Mouse (Mus musculus) embryo, embryonic 9.5 days (tissue): ENCODE results near the gene Astn2.

Source experiments
- DNase-seq: peaks from one replicate; pipeline ENCODE4 v3.0.0-alpha.2; 2017; ENCODE audit errors: extremely low spot score

The Astn2 gene

GRCm38 (mm10) chr4:66310315-66311020 is 93.9 kb downstream of the Astn2 start:
- no peak for DNase-seq

GRCm38 (mm10) chr4:66306377-66306776 is 98.0 kb downstream of the Astn2 start:
- DNase-seq: no peak

- DNase-seq: no peak
These were observed 101.6 kb downstream of the Astn2 start for GRCm38 (mm10) chr4:66302686-66303310.

GRCm38 (mm10) chr4:66285034-66285433 is 119.4 kb downstream of the Astn2 start:
- DNase-seq: no peak

GRCm38 (mm10) chr4:66276096-66276495 is 128.3 kb downstream of the Astn2 start:
- DNase-seq: no peak

GRCm38 (mm10) chr4:66271550-66272117 is 132.8 kb downstream of the Astn2 start:
- no peak for DNase-seq

- DNase-seq: no peak
These were observed 140.4 kb downstream of the Astn2 start for GRCm38 (mm10) chr4:66264031-66264430.

- DNase-seq: no peak
These were observed 143.1 kb downstream of the Astn2 start for GRCm38 (mm10) chr4:66261276-66261675.

GRCm38 (mm10) chr4:66258905-66259304 is 145.5 kb downstream of the Astn2 start:
- DNase-seq: no peak

- no peak for DNase-seq
These were observed 149.5 kb downstream of the Astn2 start for GRCm38 (mm10) chr4:66254695-66255492.

GRCm38 (mm10) chr4:66248521-66248920 is 155.9 kb downstream of the Astn2 start:
- no peak for DNase-seq

GRCm38 (mm10) chr4:66242683-66243082 is 161.7 kb downstream of the Astn2 start:
- DNase-seq: no peak

GRCm38 (mm10) chr4:66232799-66233198 is 171.6 kb downstream of the Astn2 start:
- no peak for DNase-seq

- DNase-seq: no peak
These were observed 172.1 kb downstream of the Astn2 start for GRCm38 (mm10) chr4:66232350-66232749.

GRCm38 (mm10) chr4:66230735-66231134 is 173.7 kb downstream of the Astn2 start:
- no peak for DNase-seq

GRCm38 (mm10) chr4:66222602-66223317 is 181.7 kb downstream of the Astn2 start:
- DNase-seq: no peak

GRCm38 (mm10) chr4:66215170-66215618 is 189.2 kb downstream of the Astn2 start:
- no peak for DNase-seq

- no peak for DNase-seq
These were observed 214.8 kb downstream of the Astn2 start for GRCm38 (mm10) chr4:66189636-66190035.

GRCm38 (mm10) chr4:66175887-66176533 is 228.4 kb downstream of the Astn2 start:
- DNase-seq: peak; percentile 10

- no peak for DNase-seq
These were observed 232.8 kb downstream of the Astn2 start for GRCm38 (mm10) chr4:66171583-66171982.

GRCm38 (mm10) chr4:66170787-66171186 is 233.6 kb downstream of the Astn2 start:
- no peak for DNase-seq
